Mouse (Mus musculus) WW6 (cell line): Measurements from ENCODE around the gene Nln.

ENCODE experiments used
- DNase-seq: peaks from one replicate; pipeline ENCODE4 v3.0.0-alpha.2; 2013; ENCODE audit warnings: low read depth, low spot score

Gene Nln

DNA sequence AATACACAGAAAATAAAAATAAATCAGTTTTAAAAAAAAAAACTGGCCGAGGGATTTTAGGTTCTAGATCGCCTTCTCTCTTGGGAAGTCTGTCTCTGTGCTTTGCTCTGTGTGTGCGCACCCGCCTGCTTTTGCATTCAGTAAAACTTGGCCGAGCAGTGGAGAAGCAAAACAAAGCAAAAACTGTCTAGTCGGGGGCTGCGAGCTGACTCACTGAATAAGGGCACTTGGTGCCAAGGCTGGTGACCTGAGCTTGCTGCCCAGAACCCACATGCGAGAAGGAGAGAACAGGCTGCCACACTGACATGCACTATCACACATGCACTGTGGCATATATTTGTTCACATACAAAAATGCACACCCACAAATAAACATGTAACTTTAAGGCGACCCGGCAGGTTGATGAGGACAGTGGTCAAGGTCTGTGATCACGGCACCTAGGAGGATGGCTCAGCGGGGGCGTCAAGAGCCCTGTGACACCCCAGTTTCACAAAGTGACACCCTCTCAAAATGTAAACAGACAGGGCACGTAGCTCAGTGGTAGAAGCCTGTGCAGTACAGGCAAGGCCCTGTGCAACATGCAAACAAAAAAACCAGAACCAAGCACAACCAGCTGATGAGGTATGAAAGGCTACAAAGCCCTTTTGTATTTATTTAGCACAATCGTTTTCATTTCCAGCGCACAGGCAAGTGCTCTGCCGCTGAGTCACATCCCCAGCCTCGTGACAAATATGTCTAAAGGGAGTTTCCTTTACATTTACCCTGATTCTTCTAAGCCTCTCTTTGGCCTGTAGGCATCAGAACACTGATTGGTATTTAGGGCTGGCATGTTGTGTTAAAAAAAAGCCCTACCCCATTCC, 93.9 kb downstream of the Nln start:
- no peak for DNase-seq

DNA sequence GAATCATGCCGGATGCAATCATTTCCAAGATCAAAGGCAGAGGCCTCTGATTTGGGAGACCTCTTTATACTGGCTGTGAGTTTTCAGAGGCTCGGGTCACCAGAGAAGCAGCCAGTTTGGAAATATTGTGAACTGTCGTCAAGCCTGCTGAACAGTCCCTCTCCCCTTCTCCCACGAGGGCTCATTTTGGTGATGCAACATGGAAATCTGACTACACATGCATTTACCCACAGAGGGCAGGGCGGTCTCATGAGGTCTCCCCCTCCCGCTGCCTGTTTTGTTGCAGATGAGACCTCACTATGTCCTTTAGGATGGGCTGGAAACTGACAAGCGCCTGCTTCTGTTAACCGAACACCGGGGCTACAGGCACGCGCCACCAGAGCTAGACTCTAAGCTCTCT, 95.4 kb downstream of the Nln start:
- DNase-seq = no peak

DNA sequence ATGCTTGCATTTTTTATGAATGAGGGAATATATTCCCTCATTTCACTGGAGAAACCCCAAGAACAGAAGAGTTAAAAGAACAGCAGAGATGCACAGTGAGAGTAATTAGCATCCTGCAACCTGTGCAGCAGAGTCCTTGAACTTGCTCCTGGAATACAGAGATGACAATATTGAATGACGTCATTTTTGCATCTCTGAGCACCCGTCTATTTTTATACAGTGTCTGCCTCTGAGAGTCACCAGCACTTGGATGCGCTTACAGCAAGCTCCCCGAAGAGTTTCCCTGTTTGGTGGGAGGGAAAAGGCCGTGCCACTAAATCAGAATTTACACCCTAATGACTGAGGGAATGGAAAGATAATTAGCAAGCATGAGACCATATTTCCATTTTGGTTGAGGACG, 96.0 kb downstream of the Nln start:
- no peak for DNase-seq

DNA sequence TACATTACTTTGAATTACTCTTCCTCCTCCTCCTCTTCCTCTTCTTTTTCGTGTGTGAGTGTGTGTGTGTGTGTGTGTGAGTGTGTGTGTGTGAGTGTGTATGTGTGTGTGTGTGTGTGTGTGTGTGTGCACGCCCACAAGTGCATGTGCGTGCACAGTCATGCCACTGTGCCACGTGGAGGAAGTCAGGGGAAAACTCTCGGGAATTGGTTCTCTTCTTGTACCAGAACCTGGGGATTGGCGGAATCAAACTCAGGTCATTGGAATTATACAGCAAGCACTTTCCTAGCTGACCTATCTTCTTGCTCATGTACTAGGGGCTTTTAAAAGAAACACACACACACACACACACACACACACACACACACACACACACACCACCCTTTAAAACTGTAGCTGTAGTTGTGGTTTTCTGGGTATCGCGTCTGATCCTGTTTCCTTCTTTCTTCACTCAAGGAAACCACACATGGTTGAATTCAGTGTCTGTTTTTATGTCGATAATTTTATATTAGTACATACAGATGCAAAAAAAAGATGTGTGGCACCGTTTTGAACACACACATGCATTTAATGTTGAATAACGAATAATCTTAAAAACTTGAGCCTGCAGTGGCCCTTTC, 97.1 kb downstream of the Nln start:
- DNase-seq = no peak

DNA sequence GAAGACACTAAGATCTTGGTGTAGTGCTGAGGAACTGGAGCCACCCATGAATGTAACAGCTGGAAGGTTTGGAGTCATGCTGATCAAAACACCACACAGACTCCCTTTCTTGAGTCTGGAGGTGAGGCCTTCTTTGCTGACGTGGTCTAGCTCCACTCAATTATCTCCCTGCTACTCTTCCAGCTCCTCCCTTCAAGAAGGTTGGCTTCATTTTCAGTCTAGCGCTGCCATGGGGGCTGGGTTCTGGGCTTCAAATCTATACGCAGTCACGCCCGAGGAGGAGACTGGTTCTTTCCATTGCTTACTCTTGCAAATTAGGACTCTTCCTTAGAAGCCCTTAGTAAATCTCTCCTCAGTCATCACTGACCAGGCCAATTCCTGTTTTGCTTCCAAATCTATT, 98.1 kb downstream of the Nln start:
- DNase-seq = no peak

DNA sequence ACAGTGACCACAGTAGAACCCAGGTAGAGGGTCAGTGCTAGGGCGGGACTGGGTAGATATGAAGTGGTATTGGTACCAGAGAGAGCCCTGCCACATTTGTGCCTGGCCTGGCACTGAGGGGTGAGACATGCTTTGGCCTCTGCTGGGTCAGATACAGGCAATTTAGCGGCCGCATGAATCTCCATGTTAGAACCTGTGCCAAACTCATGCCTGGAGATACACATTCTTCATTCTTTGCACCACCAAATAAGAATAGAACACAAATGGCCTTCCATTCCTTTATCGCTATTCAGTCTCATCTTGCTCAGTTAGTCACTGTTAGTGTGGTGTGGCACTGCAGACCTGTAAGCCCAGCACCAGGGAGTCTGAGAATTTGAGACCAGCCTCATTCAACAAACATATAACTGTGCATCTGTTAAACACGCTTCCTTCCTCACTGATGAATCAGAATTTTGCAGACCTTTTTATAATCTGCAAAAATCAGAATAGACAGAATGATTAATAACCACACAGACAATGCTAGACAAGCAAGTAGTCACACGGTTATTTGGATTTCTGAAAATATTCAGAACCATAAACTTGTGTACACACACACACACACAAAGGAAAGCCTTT, 104.1 kb downstream of the Nln start:
- DNase-seq = no peak

DNA sequence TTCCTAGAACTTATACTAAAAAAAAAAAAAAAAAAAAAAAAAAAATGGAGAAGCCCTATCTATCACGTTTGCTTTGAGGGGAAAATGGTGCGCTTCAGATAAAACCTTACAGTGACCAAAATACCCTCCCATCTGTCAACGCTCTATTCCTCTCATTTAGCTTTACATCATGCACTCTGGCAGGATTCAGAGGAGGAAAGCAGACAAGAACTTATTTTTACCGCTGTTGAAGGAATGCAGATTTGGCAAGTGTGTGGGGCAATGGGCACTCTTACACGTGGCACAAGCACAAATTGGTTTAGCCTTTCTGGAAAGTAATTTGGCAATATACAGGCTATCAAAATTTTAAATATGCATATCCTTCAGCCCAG, 115.3 kb downstream of the Nln start:
- DNase-seq = no peak

DNA sequence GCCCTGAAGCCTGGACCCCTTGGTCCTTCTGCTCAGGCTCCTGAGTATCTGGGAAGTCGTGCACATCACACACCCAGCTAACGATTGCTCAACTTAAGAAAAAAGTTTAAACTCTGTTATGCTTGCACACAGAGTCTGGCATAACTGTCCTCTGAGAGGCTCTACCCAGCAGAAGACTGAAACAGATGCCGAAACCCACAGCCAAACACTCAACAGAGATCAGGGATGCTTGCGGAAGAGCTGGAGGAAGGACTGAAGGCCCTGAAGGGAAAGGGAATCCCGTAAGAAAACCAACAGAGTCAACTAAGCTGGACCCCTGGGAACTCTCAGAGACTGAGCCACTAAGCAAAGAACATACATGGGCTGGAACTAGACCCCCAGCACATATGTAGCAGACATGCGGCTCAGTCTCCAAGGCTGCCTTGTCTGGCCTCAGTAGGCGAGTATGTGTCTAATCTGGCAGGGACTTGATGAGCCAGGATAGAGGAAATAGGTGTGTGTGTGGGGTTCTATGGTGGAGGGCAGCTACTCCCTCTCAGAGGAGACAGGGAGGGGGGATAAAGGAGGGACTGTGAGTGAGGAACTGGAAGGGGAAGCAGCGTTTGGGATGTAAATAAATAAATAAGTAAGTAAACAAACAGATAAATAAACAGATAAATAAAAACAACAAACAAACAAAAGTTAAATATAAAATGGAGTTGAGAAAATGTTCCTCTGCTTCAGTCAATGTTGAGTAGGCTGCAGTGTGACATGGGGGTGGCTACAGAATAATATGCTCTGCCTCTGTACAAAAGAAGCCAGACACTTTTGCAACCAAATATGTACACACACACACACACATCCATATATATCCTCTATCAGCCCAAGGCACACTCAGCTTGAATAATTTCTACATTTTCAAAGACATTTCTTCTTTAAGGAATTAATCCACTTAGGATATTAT, 116.0 kb downstream of the Nln start:
- DNase-seq = no peak

DNA sequence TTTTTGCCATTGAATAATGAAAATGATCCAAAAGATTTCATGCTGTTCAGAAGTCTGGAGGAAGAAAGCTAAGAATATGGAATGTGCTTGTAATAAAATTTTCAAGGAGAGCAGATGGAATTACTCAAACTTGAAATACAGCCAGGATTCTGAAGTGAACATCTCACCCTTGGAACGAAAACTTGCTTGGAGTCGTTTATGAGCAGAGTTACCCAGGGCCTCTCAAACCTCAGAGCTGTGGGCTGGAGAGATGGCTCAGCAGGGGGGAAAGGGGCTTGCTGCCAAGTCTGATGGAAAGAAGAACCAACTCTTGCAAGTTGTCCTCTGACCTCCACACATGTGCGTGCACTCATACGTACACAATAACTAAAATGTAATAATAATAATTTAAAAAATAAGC, 122.8 kb downstream of the Nln start:
- DNase-seq = no peak

DNA sequence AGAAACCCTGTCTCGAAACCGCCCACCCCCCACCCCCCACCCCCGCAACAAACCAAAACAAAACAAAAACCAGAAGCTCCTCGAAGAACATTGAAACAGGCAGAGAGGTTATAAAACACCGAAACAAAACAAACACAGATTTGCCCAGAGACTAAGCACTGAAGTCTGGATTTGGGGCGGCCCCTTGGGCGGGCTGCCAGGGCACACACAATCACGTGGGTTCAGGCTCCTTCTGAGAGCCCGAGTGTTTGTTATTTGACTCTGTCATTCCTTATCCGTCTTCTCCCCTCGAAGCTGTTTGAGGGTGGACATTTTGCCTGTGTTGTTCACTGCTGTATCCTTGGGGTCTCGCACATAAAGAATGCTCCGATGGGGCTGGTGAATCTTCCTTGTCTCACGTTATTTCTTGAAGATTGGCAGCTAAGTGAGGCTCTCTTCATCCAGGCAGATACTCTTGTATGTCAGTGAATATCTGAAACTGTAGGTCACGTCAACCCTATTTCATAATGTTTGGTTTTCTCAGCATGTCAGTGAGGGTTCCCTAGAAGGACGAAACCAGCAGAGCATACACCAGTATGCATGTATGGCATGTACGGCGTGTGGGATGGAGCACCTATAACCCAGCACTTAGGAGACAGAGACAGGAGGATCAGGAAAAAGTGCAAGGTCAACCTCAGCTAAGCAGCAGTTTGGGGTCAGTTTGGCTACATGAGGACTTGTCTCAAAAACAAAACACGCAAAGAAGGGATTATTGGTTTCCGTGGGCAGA, 123.7 kb downstream of the Nln start:
- DNase-seq = no peak

DNA sequence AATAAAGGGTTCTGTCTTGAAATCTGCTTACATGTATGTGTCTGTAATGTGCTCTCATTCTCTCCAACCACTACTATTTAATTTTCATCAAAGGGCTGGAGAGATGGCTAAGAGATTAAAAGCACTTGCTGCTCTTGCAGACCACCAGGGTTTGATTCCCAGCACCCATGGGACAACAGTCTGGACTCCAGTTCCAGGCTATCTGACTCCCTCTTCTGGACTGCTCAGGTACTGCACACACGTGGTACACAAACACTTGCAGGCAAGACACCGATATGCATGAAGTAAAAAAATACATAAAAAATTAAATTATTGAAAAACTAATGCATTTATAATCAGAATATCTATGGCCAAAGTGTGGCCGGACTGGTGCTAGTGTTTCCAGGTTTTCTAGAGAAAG, 127.0 kb downstream of the Nln start:
- DNase-seq = no peak

DNA sequence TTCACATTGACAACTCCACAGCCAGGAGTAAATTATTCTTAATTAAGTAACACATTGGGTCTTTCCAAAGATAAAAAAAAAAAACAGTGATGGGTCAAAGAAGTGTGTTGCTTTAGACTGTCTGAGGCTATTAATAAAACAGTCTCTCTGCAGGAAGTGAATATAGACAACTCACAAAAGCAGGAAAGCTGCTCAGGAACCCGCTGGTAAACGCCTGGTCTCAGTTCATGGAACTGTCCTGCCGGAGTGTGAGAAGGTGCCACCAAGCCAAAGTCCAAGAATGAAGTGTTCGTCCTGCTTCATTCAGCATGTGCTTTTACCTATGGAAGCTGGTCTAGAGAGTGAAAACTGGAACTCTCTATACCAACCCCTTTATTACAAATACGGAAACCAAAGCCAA, 129.0 kb downstream of the Nln start:
- DNase-seq = no peak

DNA sequence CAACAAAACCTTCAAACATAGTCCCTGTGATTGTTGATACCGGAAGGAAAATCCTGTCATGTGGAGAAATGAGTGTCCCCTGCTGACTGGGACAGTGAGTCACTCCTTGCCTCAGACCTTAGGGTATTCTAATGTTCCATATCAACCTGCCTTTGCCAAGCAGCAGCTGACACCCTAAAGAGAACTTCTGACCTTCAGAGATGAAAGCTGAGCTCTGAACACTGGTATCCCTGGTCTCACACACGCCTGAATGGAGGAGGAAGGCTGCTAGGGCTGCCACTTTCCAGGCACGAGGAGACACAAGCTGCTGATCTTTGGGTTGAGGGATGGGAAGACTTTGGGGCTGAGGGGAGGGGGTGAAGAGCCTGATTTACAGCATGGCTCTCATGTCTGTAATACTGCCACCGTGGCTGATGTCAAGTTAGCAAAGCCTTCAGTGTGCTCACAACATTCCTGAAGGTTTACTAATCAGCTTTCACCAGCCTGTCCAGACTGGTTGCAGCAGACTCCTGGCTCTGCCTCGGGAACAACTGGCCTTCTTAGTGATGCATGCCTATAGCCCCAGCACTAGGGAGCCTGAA, 131.0 kb downstream of the Nln start:
- no peak for DNase-seq

DNA sequence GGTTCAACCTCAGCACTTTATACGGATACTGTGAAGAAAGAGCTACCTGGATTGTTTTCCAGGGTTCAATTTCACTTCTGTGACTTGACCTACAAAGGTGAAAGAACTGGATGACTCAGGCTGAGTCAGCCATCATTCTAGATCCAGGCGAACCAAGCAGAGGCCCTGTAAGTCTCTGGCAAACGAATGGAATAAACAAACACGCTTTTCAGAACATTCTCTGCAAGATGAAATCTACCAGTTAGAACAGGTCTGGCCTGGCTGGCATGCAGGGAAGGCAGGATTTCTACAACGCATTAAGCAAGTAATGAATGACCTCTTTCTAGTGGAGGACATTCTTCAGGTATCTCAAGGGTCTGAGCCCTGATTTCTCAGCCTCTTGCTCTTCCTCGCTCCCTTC, 131.6 kb downstream of the Nln start:
- DNase-seq = no peak

DNA sequence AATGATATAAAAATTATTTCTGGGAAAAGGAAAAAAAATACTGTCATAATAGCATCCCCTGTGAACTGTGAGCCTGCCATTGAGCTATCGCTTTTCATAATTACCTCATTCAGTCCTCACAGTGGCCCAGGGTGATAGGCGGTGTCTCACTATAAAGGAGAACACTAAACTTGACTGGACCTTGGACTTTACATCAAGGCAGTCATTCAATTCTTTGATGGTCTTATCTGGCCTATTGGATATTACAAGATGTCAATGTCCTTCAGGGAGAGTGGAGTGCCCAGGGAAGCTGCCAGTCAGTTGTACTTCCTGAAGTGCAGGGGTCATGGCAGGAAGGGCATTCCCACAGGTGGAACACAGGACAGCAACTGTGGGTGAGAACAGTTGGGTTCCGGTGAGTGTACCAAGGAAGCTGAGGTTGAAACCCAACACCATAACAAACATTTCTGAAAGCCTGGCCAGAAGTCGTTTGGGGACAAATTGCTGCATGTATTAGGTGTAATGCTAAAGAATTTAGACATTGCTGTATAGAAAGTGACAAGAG, 133.2 kb downstream of the Nln start:
- no peak for DNase-seq

DNA sequence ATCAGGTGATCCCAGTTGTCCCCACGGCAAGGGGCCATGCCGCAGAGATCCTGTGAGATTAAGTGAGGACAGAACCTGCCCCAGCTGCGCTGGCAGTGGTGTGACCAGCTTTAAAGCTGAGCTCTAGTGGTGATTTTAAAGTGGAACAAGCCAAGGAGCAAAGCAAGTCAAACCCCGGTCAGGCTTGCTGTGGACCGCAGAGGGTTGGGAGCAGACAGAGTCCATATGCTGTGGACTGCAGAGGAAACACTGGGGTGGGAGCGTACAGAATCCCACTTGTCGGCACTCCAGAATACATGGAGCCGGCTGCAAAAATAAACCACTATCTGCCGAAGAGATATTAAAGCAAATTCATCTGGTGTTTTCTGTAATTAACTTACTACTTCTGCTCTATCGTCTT, 134.3 kb downstream of the Nln start:
- DNase-seq = no peak

DNA sequence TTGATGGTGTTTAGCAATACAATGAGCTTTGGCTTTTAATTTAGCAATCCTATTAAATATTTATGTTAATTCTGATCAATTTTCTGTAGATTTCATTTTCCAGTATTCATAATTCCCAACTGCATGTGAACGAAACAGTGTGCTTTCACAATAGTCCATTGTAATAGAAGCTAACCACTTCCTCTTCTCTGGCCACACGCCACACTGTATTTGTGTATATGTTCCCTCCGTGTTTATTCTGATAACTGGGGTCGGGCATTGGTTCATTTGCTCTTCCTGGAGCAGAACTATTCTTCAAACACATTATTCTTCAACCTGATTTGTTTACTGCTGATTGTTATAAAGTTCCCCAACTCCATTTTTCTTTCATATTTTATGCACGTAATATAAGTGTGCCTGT, 135.4 kb downstream of the Nln start:
- no peak for DNase-seq
